Mouse (Mus musculus) heart, adult 2 months (tissue): Measurements from ENCODE around the gene Slc39a11.

Experiments used
- CTCF ChIP-seq: fragments of 200-600 bp; IDR thresholded peaks from 2 replicates; pipeline ENCODE4 v1.8.1; 2022; ENCODE audit warnings: antibody characterized with exemption, mild to moderate bottlenecking, moderate library complexity
- EP300 ChIP-seq: fragments of 200-500 bp; IDR thresholded peaks from 2 replicates; pipeline ENCODE4 v1.6.1; 2011; ENCODE audit warnings: low read depth, low read length, control low read depth; ENCODE audit not compliant: insufficient read depth
- POLR2A ChIP-seq: fragments of 200-500 bp; IDR thresholded peaks from 2 replicates; pipeline ENCODE4 v1.6.1; 2011; ENCODE audit warnings: mild to moderate bottlenecking, low read depth, low read length, control low read depth; ENCODE audit not compliant: insufficient read depth

- TF ChIP-seq CTCF (no peak), POLR2A (no peak), EP300 (no peak)
These were observed 207.8 kb downstream of the Slc39a11 start for GRCm38 (mm10) chr11:113442036-113442435.
